Mouse (Mus musculus): ENCODE measurements at regions not wholly inside any gene's neighbourhood (a gene's known extent, or its start where the extent isn't known, plus 50 kb on each side); places are given as distances from the start of the nearest gene placed in this dataset.
"Not testable (repeated sequence)": the region's sequence is repeated elsewhere in the genome, so short reads cannot be mapped to it uniquely, and the experiment has no call there.

GRCm38 (mm10) chr1:194435060-194435459 lies 183.0 kb upstream of the Plxna2 start:
- DNase-seq: no peak

- no peak for DNase-seq
Observed at GRCm38 (mm10) chr1:194428586-194428985, 189.4 kb upstream of the Plxna2 start.

- no peak for DNase-seq
Observed at GRCm38 (mm10) chr1:194426293-194426692, 191.7 kb upstream of the Plxna2 start.

- peak; percentile 11 for DNase-seq
Observed at GRCm38 (mm10) chr1:194424201-194424600, 193.8 kb upstream of the Plxna2 start.

- no peak for DNase-seq
Observed at GRCm38 (mm10) chr1:194412193-194412592, 205.8 kb upstream of the Plxna2 start.

- no peak for DNase-seq
Observed at GRCm38 (mm10) chr1:194411788-194412187, 206.2 kb upstream of the Plxna2 start.

GRCm38 (mm10) chr1:194399281-194399680 lies 218.7 kb upstream of the Plxna2 start:
- no peak for DNase-seq

GRCm38 (mm10) chr1:194396754-194397460 lies 221.1 kb upstream of the Plxna2 start:
- no peak for DNase-seq

- no peak for DNase-seq
Observed at GRCm38 (mm10) chr1:194393720-194394119, 224.3 kb upstream of the Plxna2 start.

GRCm38 (mm10) chr1:194390202-194390601 lies 227.8 kb upstream of the Plxna2 start:
- no peak for DNase-seq

GRCm38 (mm10) chr1:194378135-194378534 lies 239.9 kb upstream of the Plxna2 start:
- no peak for DNase-seq

- DNase-seq: not testable (repeated sequence)
Observed at GRCm38 (mm10) chr1:194373511-194373910, 244.5 kb upstream of the Plxna2 start.

- no peak for DNase-seq
Observed at GRCm38 (mm10) chr1:194363917-194364316, 254.1 kb upstream of the Plxna2 start.

GRCm38 (mm10) chr1:194363129-194363768 lies 254.8 kb upstream of the Plxna2 start:
- no peak for DNase-seq

GRCm38 (mm10) chr1:194362298-194362697 lies 255.7 kb upstream of the Plxna2 start:
- no peak for DNase-seq

GRCm38 (mm10) chr1:194361316-194361715 lies 256.7 kb upstream of the Plxna2 start:
- peak; percentile 8 for DNase-seq

- DNase-seq: no peak
Observed at GRCm38 (mm10) chr1:194354332-194355120, 263.5 kb upstream of the Plxna2 start.

GRCm38 (mm10) chr1:194345304-194346033 lies 272.5 kb upstream of the Plxna2 start:
- DNase-seq: no peak

- DNase-seq: no peak
Observed at GRCm38 (mm10) chr1:194342568-194342967, 275.4 kb upstream of the Plxna2 start.

- DNase-seq: no peak
Observed at GRCm38 (mm10) chr1:194341758-194342157, 276.3 kb upstream of the Plxna2 start.

- DNase-seq: peak; percentile 34
Observed at GRCm38 (mm10) chr1:194334752-194335719, 283.0 kb upstream of the Plxna2 start.

- DNase-seq: no peak
Observed at GRCm38 (mm10) chr1:194332639-194333038, 285.4 kb upstream of the Plxna2 start.

Data from kidney, postnatal 14 days (tissue).